Mouse (Mus musculus) liver, adult (tissue): Measurements from ENCODE around the gene Il15.

ENCODE experiments used
- GATA4 ChIP-seq: IDR thresholded peaks from 2 replicates; pipeline ENCODE4 v1.6.1; 2014; ENCODE audit warnings: mild to moderate bottlenecking, low read length; ENCODE audit not compliant: insufficient replicate concordance

Il15 gene

DNA sequence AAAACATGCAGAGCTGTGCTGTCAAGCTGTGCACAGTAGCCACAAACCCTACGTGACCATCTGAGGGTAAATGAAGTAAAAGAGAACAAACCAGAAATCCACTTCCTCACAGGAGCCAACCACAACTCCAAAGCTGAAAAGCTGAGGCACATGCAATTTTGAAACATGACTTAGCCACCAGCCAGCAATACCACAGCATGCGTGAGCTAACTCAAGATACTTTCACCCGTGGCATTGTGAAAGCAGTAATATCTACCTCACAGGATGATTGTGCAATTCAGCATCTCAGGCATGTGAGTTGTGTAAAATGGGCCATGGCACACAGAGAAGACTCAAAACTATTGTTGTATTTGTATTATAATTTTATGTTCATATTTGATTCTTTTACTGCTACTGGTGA, 19.7 kb downstream of the Il15 start:
- TF ChIP-seq GATA4: no peak

DNA sequence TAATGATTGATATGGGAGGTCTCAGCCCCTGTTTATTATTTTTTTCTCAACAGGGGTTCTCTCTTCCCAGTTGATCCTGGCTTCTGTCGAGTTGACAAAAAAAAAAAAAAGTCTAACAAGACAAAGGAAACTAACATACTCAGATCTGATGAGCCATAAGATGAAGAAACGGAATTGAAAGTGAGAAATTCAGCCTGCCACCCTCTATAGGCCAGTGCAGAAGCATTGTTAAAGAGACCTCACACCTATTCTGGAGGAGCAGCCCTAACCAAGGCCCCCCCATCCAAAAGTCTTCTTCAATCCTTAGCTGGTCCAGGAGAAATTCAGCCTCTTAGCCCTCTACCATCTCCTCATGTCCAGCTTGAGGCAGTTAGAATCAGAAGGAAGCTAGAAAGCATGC, 20.7 kb downstream of the Il15 start:
- no peak for TF ChIP-seq GATA4

DNA sequence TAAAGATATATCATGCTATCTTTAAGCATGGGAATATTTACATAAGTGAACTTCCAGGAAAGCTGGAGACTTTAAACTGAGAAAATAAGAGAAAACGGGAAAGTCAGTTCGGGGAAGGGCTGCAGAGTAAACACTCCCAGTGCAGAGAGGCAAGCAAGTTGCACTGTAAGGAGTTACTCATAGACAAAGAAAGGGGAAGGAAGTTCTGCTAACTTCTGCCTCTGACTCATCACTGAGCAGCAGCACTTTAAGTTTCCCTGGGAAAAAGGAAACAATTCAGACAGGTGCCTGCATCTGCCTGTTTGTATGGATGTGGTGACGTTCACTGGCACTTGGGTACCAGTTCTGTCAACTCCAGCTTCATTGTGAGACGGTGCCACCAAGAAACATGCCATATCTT, 28.6 kb downstream of the Il15 start:
- TF ChIP-seq GATA4: no peak

DNA sequence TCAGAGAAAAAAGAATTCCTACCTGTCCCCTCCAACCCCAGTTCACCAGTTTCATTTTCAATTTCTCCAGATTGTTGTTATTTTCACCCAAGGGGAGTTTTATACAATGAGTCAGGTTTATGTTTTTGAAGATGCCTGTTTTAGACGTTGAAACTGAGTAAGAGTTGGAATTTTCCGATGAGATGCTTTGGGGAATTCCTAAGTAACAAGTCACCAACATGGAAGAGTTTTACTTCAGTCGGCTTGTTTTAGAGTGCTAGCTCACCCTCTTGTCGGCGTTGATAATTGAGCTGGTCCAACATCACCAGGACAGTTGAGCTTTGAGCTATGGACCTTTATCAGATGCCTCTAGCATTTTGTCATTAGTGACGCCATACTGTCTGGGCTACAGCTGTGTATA, 30.2 kb downstream of the Il15 start:
- no peak for TF ChIP-seq GATA4

DNA sequence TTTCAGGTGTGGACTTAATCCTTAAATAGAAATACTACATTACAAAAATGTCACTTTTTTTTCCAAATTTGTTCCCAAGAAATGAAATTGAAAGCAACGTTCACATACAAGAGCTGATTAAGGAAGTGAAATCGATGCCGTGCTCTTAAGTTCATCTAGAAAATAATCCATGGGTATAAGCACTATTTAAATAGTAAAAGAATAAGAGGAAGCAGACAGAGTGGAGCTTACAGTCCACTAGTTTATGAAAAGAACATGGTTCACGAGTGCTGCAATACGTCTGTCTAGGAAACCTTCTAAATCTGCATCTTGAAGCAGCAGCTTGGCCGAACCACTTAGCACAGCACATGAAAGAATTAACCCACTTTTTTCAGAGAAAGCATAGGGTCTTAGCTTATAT, 32.4 kb downstream of the Il15 start:
- TF ChIP-seq GATA4: no peak

DNA sequence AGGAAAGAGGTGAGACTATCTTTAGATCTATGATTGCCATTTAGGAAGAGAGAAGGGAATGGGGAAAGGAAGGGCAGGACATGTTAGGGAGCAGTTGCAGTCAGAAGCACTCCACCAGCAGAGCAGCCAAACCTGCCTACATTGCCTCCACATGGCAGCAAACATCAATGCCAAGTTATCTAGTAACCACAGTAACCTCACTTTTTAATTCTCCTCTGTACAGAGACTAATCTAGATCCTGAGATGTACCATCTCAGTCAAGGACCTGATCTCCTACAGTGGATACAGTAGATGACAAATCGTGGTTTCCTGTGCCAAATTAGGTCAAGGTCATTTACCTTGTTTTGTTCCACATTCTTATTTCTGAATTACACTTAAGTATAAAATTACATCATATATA, 42.0 kb downstream of the Il15 start:
- TF ChIP-seq GATA4: no peak

DNA sequence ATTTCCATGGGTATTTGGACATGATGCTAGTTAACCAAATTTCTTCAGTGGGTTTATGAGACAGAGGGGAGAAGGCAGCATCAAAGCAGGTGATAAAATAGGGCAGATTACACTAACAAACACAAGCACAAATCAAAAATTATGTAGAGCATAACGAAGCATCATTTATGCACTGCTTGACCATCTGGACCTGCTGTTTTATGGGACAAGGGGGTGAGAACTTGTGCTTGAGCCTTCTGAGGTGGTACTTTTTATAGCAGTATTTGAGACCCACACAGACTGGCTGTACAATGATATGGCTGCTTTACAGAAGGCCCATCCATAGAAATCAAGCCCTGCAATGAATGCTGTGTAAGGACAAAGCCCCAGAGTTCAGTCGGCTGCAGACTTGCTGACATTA, 46.9 kb downstream of the Il15 start:
- no peak for TF ChIP-seq GATA4

DNA sequence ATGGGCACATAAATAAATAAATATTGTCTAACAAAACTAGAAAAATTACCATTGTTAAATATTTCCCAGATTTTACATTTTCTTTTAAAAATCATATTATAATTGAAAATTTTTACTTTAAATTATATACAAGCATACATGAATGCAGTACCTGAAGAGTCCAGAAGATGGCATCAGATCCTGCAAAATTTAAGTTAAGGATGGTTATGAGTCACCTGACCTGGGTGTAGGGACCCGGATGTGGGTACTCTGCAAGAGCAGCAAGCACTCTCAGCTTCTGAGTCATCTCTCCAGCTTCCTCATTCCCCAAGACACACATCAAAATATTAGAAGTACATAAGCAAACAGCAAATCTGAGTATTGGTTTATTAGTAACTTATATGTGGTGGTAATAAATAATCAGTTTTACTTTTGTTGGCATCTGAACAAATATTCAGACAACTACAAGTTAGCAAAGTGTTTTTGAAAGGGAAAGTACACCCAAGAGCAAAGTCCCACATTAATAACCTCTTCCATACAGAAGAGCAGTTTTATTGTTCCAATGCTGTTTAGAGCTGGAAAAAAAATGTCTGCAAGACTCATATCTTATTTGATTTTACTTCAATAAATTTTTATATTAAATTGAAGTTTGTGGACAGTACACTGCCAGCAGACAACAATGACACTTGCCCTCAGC, 51.6 kb downstream of the Il15 start:
- no peak for TF ChIP-seq GATA4

DNA sequence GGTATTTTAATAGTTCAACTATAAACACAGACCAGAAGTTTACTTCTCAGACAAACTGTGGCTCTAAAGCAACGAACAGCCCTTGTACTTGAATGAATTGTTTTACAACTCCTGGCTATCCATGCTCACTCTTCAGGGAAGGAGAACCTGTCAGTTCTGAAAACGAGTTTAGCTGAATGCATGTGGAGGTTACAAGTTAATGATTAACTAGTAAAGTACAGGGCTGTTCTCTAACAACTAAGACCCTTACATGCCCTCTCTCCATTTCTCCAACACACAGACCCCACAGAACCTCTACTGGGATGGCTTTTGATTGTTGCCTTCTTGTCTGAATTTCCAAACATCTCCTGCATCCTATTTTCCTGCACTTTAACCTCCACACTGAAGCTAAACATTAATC, 53.7 kb downstream of the Il15 start:
- TF ChIP-seq GATA4: no peak

DNA sequence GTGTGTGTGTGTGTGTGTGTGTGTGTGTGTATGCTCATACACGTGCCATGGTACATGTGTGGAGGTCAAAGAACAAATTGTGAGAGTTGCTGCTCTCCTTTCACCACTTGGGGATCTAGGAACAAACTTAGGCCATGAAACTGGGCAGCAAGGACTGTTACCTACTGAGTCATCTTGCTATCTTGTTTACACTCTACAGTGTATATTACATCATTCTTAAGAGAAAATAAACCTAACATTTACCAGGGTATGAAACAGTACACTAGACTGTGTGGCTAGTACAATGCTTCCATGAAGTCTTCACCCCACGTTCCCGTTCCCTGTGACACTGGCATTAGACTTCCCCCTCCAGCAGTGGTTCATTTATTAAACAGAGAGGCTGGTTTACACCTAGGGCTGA, 56.5 kb downstream of the Il15 start:
- no peak for TF ChIP-seq GATA4

DNA sequence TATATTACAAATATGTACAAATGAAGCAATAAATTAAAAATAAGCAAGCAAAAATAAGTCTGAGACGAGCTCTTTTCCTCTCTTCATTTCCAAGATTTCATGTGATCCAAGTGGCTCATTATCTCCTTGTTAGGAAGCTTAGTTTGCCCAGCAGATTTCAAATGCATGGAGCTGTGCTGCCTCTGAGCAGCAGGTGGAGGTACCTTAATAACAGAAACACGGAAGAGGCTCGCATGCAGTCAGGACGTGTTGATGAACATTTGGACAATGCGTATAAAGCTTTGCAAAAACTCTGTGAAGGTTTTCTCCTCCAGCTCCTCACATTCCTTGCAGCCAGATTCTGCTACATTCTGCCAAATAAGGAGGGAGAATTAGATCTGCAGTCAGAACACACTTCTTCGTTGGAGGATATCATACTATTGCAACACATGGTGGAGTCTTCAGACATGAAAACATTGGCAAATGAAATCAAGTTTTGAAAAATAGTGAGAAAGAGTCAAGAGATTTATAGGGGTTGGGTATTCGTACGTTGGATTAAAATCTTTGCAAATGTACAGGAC, 71.3 kb downstream of the Il15 start:
- no peak for TF ChIP-seq GATA4

DNA sequence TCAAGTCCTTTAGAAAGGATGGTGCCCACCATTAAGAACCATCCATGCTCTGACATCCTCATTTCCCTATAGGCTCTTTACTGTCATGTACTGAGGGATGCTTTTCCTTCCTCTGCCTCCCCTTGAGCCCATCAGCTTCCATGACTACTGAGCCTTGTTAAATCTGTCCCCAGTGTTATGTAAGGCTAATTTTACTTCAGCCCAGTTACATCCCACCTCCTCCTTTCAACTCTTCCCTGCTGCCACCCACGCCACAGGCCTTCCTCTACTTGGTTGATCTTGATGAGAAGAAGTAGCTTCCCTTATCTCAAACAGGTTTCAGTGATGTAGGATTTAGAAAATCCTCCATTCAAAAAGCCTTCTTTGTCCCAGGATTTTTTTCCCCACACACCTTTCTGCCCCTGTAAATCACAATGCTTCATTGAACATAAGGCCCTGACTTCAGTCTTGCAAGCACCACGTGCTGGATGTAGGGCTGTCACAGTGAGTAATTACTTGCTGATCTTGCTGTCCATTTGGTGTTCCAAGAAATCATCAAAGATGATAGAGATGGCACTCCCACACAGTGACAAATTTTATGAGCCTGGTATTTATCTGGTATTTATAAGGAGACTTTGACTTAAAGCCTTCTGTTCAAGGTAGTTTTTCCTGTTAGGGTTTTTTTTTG, 74.9 kb downstream of the Il15 start:
- TF ChIP-seq GATA4: no peak

DNA sequence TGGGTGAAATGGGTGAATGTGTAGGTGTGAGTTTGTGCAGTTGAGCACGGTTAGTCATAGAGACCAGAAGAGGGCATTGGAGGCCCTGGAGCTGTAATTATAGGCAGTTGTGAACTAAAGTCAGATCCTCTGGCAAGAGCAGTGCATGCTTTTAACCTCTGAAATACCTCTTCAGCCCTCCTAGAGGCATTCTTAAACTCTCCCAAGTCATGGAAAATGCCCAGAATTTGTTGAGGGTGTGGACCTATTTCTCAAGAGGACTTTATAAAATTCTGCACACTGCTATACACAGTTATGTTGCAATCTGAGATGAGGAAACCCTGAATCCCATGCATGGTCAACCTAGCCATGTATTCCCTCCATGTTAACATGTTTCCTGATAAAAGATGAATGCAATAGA, 77.0 kb downstream of the Il15 start:
- no peak for TF ChIP-seq GATA4

DNA sequence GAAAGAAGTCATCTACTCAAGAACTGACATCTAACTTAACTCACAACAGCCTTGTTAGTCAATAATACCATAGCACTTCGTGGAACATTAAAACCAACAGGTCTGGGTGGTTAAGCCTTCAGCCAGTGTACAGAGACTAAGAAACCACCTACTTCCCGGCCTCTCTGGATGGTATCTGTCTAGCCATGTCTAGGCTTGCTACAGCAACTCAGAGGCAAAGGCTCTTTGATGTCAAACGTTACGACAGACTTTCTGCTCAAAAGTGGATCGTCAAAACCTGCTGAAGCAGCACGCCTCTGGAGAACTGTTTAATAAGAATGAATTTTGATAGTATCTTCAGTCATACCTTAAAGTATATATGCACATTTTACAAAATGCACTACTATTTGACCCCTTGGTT, 77.4 kb downstream of the Il15 start:
- no peak for TF ChIP-seq GATA4

DNA sequence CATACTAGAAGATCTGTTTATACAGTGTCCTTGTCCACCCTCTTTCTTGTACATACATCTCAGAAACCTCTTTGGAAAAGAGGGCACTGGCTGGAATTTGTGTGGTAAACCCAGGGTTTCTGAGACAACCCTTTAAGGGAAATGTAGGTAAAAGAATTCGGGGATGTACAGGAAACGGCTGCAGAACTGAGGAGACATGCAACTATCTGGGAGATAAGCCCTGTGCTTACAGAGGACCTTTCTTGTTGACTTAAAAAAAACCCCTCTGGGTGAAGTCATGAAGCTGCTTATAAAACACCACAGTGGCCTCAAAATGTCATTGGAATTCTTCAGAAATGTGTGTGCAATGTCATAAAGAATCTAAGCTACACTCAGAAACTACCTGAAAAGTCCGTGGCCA, 85.6 kb downstream of the Il15 start:
- TF ChIP-seq GATA4: no peak

DNA sequence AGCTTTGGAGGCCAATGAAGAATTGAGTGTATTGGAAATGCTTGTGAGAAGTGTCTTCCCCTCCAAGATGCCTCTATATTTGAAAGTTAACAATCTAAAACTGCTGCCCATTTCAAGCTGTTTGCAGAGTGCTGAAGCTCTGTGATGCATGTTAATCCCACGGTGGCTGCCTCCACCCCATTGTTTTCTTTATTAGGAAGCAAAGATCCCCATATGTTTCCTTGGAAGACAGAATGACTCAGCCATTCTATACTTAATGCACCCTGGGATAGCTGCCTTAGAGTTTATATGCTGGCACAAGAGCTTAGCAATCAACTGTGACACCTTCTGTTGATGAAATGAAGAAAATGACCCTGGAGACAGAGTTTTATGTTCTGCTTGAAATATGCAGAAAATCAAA, 96.6 kb downstream of the Il15 start:
- no peak for TF ChIP-seq GATA4

DNA sequence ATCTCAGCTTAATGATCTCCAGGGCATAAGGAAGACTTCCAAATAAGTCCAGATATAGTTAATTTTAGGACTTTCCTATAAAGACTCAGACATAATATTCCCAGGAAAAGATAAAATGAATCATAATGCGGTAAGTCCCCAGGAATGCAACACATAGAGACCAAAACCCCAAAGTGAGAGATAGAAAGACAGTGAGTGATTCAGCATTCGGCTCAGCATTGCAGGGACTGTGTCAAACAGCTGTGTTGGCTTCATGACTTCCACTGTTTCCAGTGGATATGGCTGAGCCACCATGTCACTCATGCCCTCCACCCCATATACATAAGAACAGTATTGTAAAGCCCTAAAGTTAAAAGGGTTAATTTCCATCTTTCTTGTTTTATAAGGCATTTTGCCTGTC, 106.8 kb downstream of the Il15 start:
- TF ChIP-seq GATA4: no peak
